Mouse (Mus musculus): ENCODE measurements at regions not wholly inside any gene's neighbourhood (a gene's known extent, or its start where the extent isn't known, plus 50 kb on each side); places are given as distances from the start of the nearest gene placed in this dataset.

- no peak overlapping the region for H3K4me3 ChIP-seq (replicated peaks; ENCODE audit: low read depth, low read length)
- no peaks in the 10 kb centered on the region for H3K4me1 ChIP-seq (ENCODE audit: control insufficient read depth, insufficient read depth, low read length)
- H3K9me3 ChIP-seq (ENCODE audit: control insufficient read depth, low read length) = no peaks in the 10 kb centered on the region
- no peaks in the 10 kb centered on the region for H3K27me3 ChIP-seq (ENCODE audit: control insufficient read depth, insufficient read depth, low read length)
- ATAC-seq (ENCODE audit: low FRiP score, low TSS enrichment) (no peak), DNase-seq (no peak)
- no peak overlapping the region for H3K27ac ChIP-seq (replicated peaks; ENCODE audit: low read depth, low read length)
- no peak overlapping the region for H3K4me2 ChIP-seq (ENCODE audit: low read length)
- H3K9ac ChIP-seq (replicated peaks; ENCODE audit: low read length) = no peak overlapping the region
- no peaks in the 10 kb centered on the region for H3K36me3 ChIP-seq (ENCODE audit: control insufficient read depth, insufficient read depth, low read length)
Observed at GRCm38 (mm10) chr16:86252630-86253029, 351.0 kb upstream of the Adamts5 start.

GRCm38 (mm10) chr16:86250021-86250420 is 348.4 kb upstream of the Adamts5 start:
- H3K27ac ChIP-seq (replicated peaks; ENCODE audit: low read depth, low read length) = no peak overlapping the region
- 96% methylated on average over 6 of the region's 6 CpGs for WGBS
- no peak overlapping the region for H3K9ac ChIP-seq (replicated peaks; ENCODE audit: low read length)
- H3K4me2 ChIP-seq (ENCODE audit: low read length) = no peak overlapping the region
- no peaks in the 10 kb centered on the region for H3K27me3 ChIP-seq (ENCODE audit: control insufficient read depth, insufficient read depth, low read length)
- H3K36me3 ChIP-seq (ENCODE audit: control insufficient read depth, insufficient read depth, low read length) = no peaks in the 10 kb centered on the region
- no peaks in the 10 kb centered on the region for H3K4me1 ChIP-seq (ENCODE audit: control insufficient read depth, insufficient read depth, low read length)
- H3K9me3 ChIP-seq (ENCODE audit: control insufficient read depth, low read length) = no peaks in the 10 kb centered on the region
- DNase-seq (no peak), ATAC-seq (ENCODE audit: low FRiP score, low TSS enrichment) (no peak)
- H3K4me3 ChIP-seq (replicated peaks; ENCODE audit: low read depth, low read length) = no peak overlapping the region

GRCm38 (mm10) chr16:86244191-86244590 is 342.6 kb upstream of the Adamts5 start:
- Histone ChIP-seq H3K36me3 (ENCODE audit: control insufficient read depth, insufficient read depth, low read length) (no peaks in the 10 kb centered on the region), H3K9ac (replicated peaks; ENCODE audit: low read length) (no peak overlapping the region), H3K9me3 (ENCODE audit: control insufficient read depth, low read length) (no peaks in the 10 kb centered on the region), H3K4me3 (replicated peaks; ENCODE audit: low read depth, low read length) (no peak overlapping the region), H3K27me3 (ENCODE audit: control insufficient read depth, insufficient read depth, low read length) (no peaks in the 10 kb centered on the region), H3K4me1 (ENCODE audit: control insufficient read depth, insufficient read depth, low read length) (no peaks in the 10 kb centered on the region), H3K4me2 (ENCODE audit: low read length) (no peak overlapping the region), H3K27ac (replicated peaks; ENCODE audit: low read depth, low read length) (no peak overlapping the region)
- WGBS = 77% methylated on average over 2 of the region's 2 CpGs
- ATAC-seq (ENCODE audit: low FRiP score, low TSS enrichment) = no peak
- no peak for DNase-seq

GRCm38 (mm10) chr16:86242766-86243510 is 341.3 kb upstream of the Adamts5 start:
- WGBS = 90% methylated on average over 3 of the region's 3 CpGs
- H3K4me2 ChIP-seq (ENCODE audit: low read length) = no peak overlapping the region
- no peak overlapping the region for H3K9ac ChIP-seq (replicated peaks; ENCODE audit: low read length)
- H3K4me3 ChIP-seq (replicated peaks; ENCODE audit: low read depth, low read length) = no peak overlapping the region
- H3K36me3 ChIP-seq (ENCODE audit: control insufficient read depth, insufficient read depth, low read length) = no peaks in the 10 kb centered on the region
- H3K4me1 ChIP-seq (ENCODE audit: control insufficient read depth, insufficient read depth, low read length) = no peaks in the 10 kb centered on the region
- H3K27me3 ChIP-seq (ENCODE audit: control insufficient read depth, insufficient read depth, low read length) = no peaks in the 10 kb centered on the region
- no peak for DNase-seq
- no peak for ATAC-seq (ENCODE audit: low FRiP score, low TSS enrichment)
- no peaks in the 10 kb centered on the region for H3K9me3 ChIP-seq (ENCODE audit: control insufficient read depth, low read length)
- no peak overlapping the region for H3K27ac ChIP-seq (replicated peaks; ENCODE audit: low read depth, low read length)

- 88% methylated on average over 3 of the region's 3 CpGs for WGBS
- no peaks in the 10 kb centered on the region for H3K36me3 ChIP-seq (ENCODE audit: control insufficient read depth, insufficient read depth, low read length)
- H3K9ac ChIP-seq (replicated peaks; ENCODE audit: low read length) = no peak overlapping the region
- no peak overlapping the region for H3K4me3 ChIP-seq (replicated peaks; ENCODE audit: low read depth, low read length)
- no peaks in the 10 kb centered on the region for H3K27me3 ChIP-seq (ENCODE audit: control insufficient read depth, insufficient read depth, low read length)
- DNase-seq = no peak
- H3K9me3 ChIP-seq (ENCODE audit: control insufficient read depth, low read length) = no peaks in the 10 kb centered on the region
- no peaks in the 10 kb centered on the region for H3K4me1 ChIP-seq (ENCODE audit: control insufficient read depth, insufficient read depth, low read length)
- no peak overlapping the region for H3K4me2 ChIP-seq (ENCODE audit: low read length)
- no peak overlapping the region for H3K27ac ChIP-seq (replicated peaks; ENCODE audit: low read depth, low read length)
- ATAC-seq (ENCODE audit: low FRiP score, low TSS enrichment) = no peak
Observed at GRCm38 (mm10) chr16:86222997-86223396, 321.4 kb upstream of the Adamts5 start.

- H3K4me1 ChIP-seq (ENCODE audit: control insufficient read depth, insufficient read depth, low read length) = no peaks in the 10 kb centered on the region
- ATAC-seq (ENCODE audit: low FRiP score, low TSS enrichment) = no peak
- H3K4me3 ChIP-seq (replicated peaks; ENCODE audit: low read depth, low read length) = no peak overlapping the region
- no peak overlapping the region for H3K27ac ChIP-seq (replicated peaks; ENCODE audit: low read depth, low read length)
- no peak for DNase-seq
- H3K4me2 ChIP-seq (ENCODE audit: low read length) = no peak overlapping the region
- no peaks in the 10 kb centered on the region for H3K36me3 ChIP-seq (ENCODE audit: control insufficient read depth, insufficient read depth, low read length)
- no peaks in the 10 kb centered on the region for H3K27me3 ChIP-seq (ENCODE audit: control insufficient read depth, insufficient read depth, low read length)
- no peaks in the 10 kb centered on the region for H3K9me3 ChIP-seq (ENCODE audit: control insufficient read depth, low read length)
- no peak overlapping the region for H3K9ac ChIP-seq (replicated peaks; ENCODE audit: low read length)
Observed at GRCm38 (mm10) chr16:86210547-86210946, 308.9 kb upstream of the Adamts5 start.

- ATAC-seq (ENCODE audit: low FRiP score, low TSS enrichment) = no peak
- H3K4me2 ChIP-seq (ENCODE audit: low read length) = no peak overlapping the region
- no peak overlapping the region for H3K27ac ChIP-seq (replicated peaks; ENCODE audit: low read depth, low read length)
- no peaks in the 10 kb centered on the region for H3K9me3 ChIP-seq (ENCODE audit: control insufficient read depth, low read length)
- H3K4me1 ChIP-seq (ENCODE audit: control insufficient read depth, insufficient read depth, low read length) = no peaks in the 10 kb centered on the region
- no peaks in the 10 kb centered on the region for H3K36me3 ChIP-seq (ENCODE audit: control insufficient read depth, insufficient read depth, low read length)
- H3K27me3 ChIP-seq (ENCODE audit: control insufficient read depth, insufficient read depth, low read length) = no peaks in the 10 kb centered on the region
- DNase-seq = no peak
- no peak overlapping the region for H3K9ac ChIP-seq (replicated peaks; ENCODE audit: low read length)
- H3K4me3 ChIP-seq (replicated peaks; ENCODE audit: low read depth, low read length) = no peak overlapping the region
Observed at GRCm38 (mm10) chr16:86209319-86209718, 307.7 kb upstream of the Adamts5 start.

GRCm38 (mm10) chr16:86189874-86190273 is 288.2 kb upstream of the Adamts5 start:
- H3K4me3 ChIP-seq (replicated peaks; ENCODE audit: low read depth, low read length) = no peak overlapping the region
- H3K9me3 ChIP-seq (ENCODE audit: control insufficient read depth, low read length) = no peaks in the 10 kb centered on the region
- H3K4me1 ChIP-seq (ENCODE audit: control insufficient read depth, insufficient read depth, low read length) = no peaks in the 10 kb centered on the region
- H3K4me2 ChIP-seq (ENCODE audit: low read length) = no peak overlapping the region
- H3K36me3 ChIP-seq (ENCODE audit: control insufficient read depth, insufficient read depth, low read length) = no peaks in the 10 kb centered on the region
- ATAC-seq (ENCODE audit: low FRiP score, low TSS enrichment) = no peak
- H3K27ac ChIP-seq (replicated peaks; ENCODE audit: low read depth, low read length) = no peak overlapping the region
- DNase-seq = no peak
- H3K27me3 ChIP-seq (ENCODE audit: control insufficient read depth, insufficient read depth, low read length) = no peaks in the 10 kb centered on the region
- 69% methylated on average over 1 of the region's 1 CpGs for WGBS
- H3K9ac ChIP-seq (replicated peaks; ENCODE audit: low read length) = no peak overlapping the region

GRCm38 (mm10) chr16:86188966-86189365 is 287.3 kb upstream of the Adamts5 start:
- no peaks in the 10 kb centered on the region for H3K36me3 ChIP-seq (ENCODE audit: control insufficient read depth, insufficient read depth, low read length)
- no peaks in the 10 kb centered on the region for H3K27me3 ChIP-seq (ENCODE audit: control insufficient read depth, insufficient read depth, low read length)
- H3K9me3 ChIP-seq (ENCODE audit: control insufficient read depth, low read length) = no peaks in the 10 kb centered on the region
- no peak overlapping the region for H3K4me3 ChIP-seq (replicated peaks; ENCODE audit: low read depth, low read length)
- no peaks in the 10 kb centered on the region for H3K4me1 ChIP-seq (ENCODE audit: control insufficient read depth, insufficient read depth, low read length)
- no peak for ATAC-seq (ENCODE audit: low FRiP score, low TSS enrichment)
- WGBS = 91% methylated on average over 3 of the region's 3 CpGs
- no peak for DNase-seq
- H3K27ac ChIP-seq (replicated peaks; ENCODE audit: low read depth, low read length) = no peak overlapping the region
- H3K9ac ChIP-seq (replicated peaks; ENCODE audit: low read length) = no peak overlapping the region
- H3K4me2 ChIP-seq (ENCODE audit: low read length) = no peak overlapping the region
